Mouse (Mus musculus): ENCODE measurements around the gene Dact3. TPM values are rescaled to one million over a fixed set of nuclear protein-coding genes. Genes with fewer than 3 reads are reported as not detected.

Dact3 gene
- polyA plus RNA-seq, 1 experiment from 2014 or later: 9.5 TPM

GRCm38 (mm10) chr7:16892352-16892730 is 17.2 kb downstream of the Dact3 start:
- H3K9me3 ChIP-seq (ENCODE audit: control insufficient read depth, low read length): no peaks in the 10 kb centered on the region
- H3K27ac ChIP-seq (ENCODE audit: low read depth, low read length): no peak overlapping the region
- no peaks in the 10 kb centered on the region for H3K36me3 ChIP-seq (ENCODE audit: control insufficient read depth, insufficient read depth, low read length)
- H3K9ac ChIP-seq (ENCODE audit: low read length): no peak overlapping the region
- H3K4me1 ChIP-seq (ENCODE audit: control insufficient read depth, insufficient read depth, low read length): peaks cover 30% of the 10 kb centered on the region
- ATAC-seq (ENCODE audit: insufficient read depth, low FRiP score, low TSS enrichment) (no peak), DNase-seq (ENCODE audit: low spot score) (no peak)
- peaks cover 21% of the 10 kb centered on the region for H3K27me3 ChIP-seq (ENCODE audit: control insufficient read depth, insufficient read depth, low read length)
- H3K4me3 ChIP-seq (ENCODE audit: low read depth, low read length): 0 out of 2 replicates have a peak overlapping the region, but pooled peaks have one; percentile 4
- WGBS: 44% methylated on average over 9 of the region's 9 CpGs
- H3K4me2 ChIP-seq (ENCODE audit: low read depth): peak overlapping the region; percentile 42

GRCm38 (mm10) chr7:16893612-16894011 is 18.5 kb downstream of the Dact3 start:
- H3K9me3 ChIP-seq (ENCODE audit: control insufficient read depth, low read length): no peaks in the 10 kb centered on the region
- no peaks in the 10 kb centered on the region for H3K36me3 ChIP-seq (ENCODE audit: control insufficient read depth, insufficient read depth, low read length)
- H3K4me2 ChIP-seq (ENCODE audit: low read depth): no peak overlapping the region; the same call in 1 of the 2 replicates
- DNase-seq (ENCODE audit: low spot score): no peak
- no peak overlapping the region for H3K9ac ChIP-seq (ENCODE audit: low read length)
- no peak for ATAC-seq (ENCODE audit: insufficient read depth, low FRiP score, low TSS enrichment)
- no peak overlapping the region for H3K4me3 ChIP-seq (ENCODE audit: low read depth, low read length)
- H3K4me1 ChIP-seq (ENCODE audit: control insufficient read depth, insufficient read depth, low read length): peaks cover 30% of the 10 kb centered on the region
- H3K27ac ChIP-seq (ENCODE audit: low read depth, low read length): no peak overlapping the region
- 7% methylated on average over 5 of the region's 6 CpGs for WGBS
- peaks cover 21% of the 10 kb centered on the region for H3K27me3 ChIP-seq (ENCODE audit: control insufficient read depth, insufficient read depth, low read length)

- 2% methylated on average over 4 of the region's 4 CpGs for WGBS
- Histone ChIP-seq H3K36me3 (ENCODE audit: control insufficient read depth, insufficient read depth, low read length) (no peaks in the 10 kb centered on the region), H3K9ac (ENCODE audit: low read length) (no peak overlapping the region), H3K9me3 (ENCODE audit: control insufficient read depth, low read length) (no peaks in the 10 kb centered on the region), H3K4me1 (ENCODE audit: control insufficient read depth, insufficient read depth, low read length) (peaks cover 30% of the 10 kb centered on the region), H3K27me3 (ENCODE audit: control insufficient read depth, insufficient read depth, low read length) (peaks cover 21% of the 10 kb centered on the region), H3K4me2 (ENCODE audit: low read depth) (no peak overlapping the region), H3K27ac (ENCODE audit: low read depth, low read length) (no peak overlapping the region), H3K4me3 (ENCODE audit: low read depth, low read length) (no peak overlapping the region)
- no peak for ATAC-seq (ENCODE audit: insufficient read depth, low FRiP score, low TSS enrichment)
- no peak for DNase-seq (ENCODE audit: low spot score)
Observed at GRCm38 (mm10) chr7:16894279-16894678, 19.2 kb downstream of the Dact3 start.

- Histone ChIP-seq H3K27me3 (ENCODE audit: control insufficient read depth, insufficient read depth, low read length) (peaks cover 21% of the 10 kb centered on the region), H3K9me3 (ENCODE audit: control insufficient read depth, low read length) (no peaks in the 10 kb centered on the region), H3K4me2 (ENCODE audit: low read depth) (peak overlapping the region; percentile 49), H3K4me1 (ENCODE audit: control insufficient read depth, insufficient read depth, low read length) (peaks cover 30% of the 10 kb centered on the region), H3K4me3 (ENCODE audit: low read depth, low read length) (peak overlapping the region; percentile 20; the same call in 1 of the 2 replicates), H3K36me3 (ENCODE audit: control insufficient read depth, insufficient read depth, low read length) (no peaks in the 10 kb centered on the region), H3K27ac (ENCODE audit: low read depth, low read length) (no peak overlapping the region), H3K9ac (ENCODE audit: low read length) (0 out of 2 replicates have a peak overlapping the region, but pooled peaks have one; percentile 26)
- ATAC-seq (ENCODE audit: insufficient read depth, low FRiP score, low TSS enrichment) (peak; percentile 58), DNase-seq (ENCODE audit: low spot score) (peak; percentile 86)
- WGBS: under 1% methylated on average over 24 of the region's 24 CpGs
Observed at GRCm38 (mm10) chr7:16895000-16895399, 19.9 kb downstream of the Dact3 start.

- Histone ChIP-seq H3K4me2 (ENCODE audit: low read depth) (peak overlapping the region; percentile 49), H3K4me1 (ENCODE audit: control insufficient read depth, insufficient read depth, low read length) (peaks cover 29% of the 10 kb centered on the region), H3K9ac (ENCODE audit: low read length) (0 out of 2 replicates have a peak overlapping the region, but pooled peaks have one; percentile 26), H3K4me3 (ENCODE audit: low read depth, low read length) (peak overlapping the region; percentile 20; the same call in 1 of the 2 replicates), H3K9me3 (ENCODE audit: control insufficient read depth, low read length) (no peaks in the 10 kb centered on the region), H3K36me3 (ENCODE audit: control insufficient read depth, insufficient read depth, low read length) (no peaks in the 10 kb centered on the region), H3K27me3 (ENCODE audit: control insufficient read depth, insufficient read depth, low read length) (peaks cover 21% of the 10 kb centered on the region), H3K27ac (ENCODE audit: low read depth, low read length) (no peak overlapping the region)
- DNase-seq (ENCODE audit: low spot score): no peak
- ATAC-seq (ENCODE audit: insufficient read depth, low FRiP score, low TSS enrichment): no peak
- WGBS: 26% methylated on average over 10 of the region's 10 CpGs
Observed at GRCm38 (mm10) chr7:16895511-16895910, 20.4 kb downstream of the Dact3 start.

GRCm38 (mm10) chr7:16900526-16900925 is 25.4 kb downstream of the Dact3 start:
- WGBS: 17% methylated on average over 5 of the region's 5 CpGs
- H3K4me2 ChIP-seq (ENCODE audit: low read depth): no peak overlapping the region
- peaks cover under 1% of the 10 kb centered on the region; the same call in 1 of the 2 replicates for H3K4me1 ChIP-seq (ENCODE audit: control insufficient read depth, insufficient read depth, low read length)
- H3K9ac ChIP-seq (ENCODE audit: low read length): no peak overlapping the region
- ATAC-seq (ENCODE audit: insufficient read depth, low FRiP score, low TSS enrichment) (no peak), DNase-seq (ENCODE audit: low spot score) (no peak)
- no peak overlapping the region for H3K4me3 ChIP-seq (ENCODE audit: low read depth, low read length)
- H3K27me3 ChIP-seq (ENCODE audit: control insufficient read depth, insufficient read depth, low read length): no peaks in the 10 kb centered on the region
- no peak overlapping the region for H3K27ac ChIP-seq (ENCODE audit: low read depth, low read length)
- H3K36me3 ChIP-seq (ENCODE audit: control insufficient read depth, insufficient read depth, low read length): no peaks in the 10 kb centered on the region
- H3K9me3 ChIP-seq (ENCODE audit: control insufficient read depth, low read length): no peaks in the 10 kb centered on the region

GRCm38 (mm10) chr7:16903439-16903955 is 28.4 kb downstream of the Dact3 start:
- Histone ChIP-seq H3K9me3 (ENCODE audit: control insufficient read depth, low read length) (no peaks in the 10 kb centered on the region), H3K4me1 (ENCODE audit: control insufficient read depth, insufficient read depth, low read length) (no peaks in the 10 kb centered on the region), H3K4me2 (ENCODE audit: low read depth) (no peak overlapping the region), H3K36me3 (ENCODE audit: control insufficient read depth, insufficient read depth, low read length) (no peaks in the 10 kb centered on the region), H3K27me3 (ENCODE audit: control insufficient read depth, insufficient read depth, low read length) (no peaks in the 10 kb centered on the region), H3K4me3 (ENCODE audit: low read depth, low read length) (no peak overlapping the region), H3K27ac (ENCODE audit: low read depth, low read length) (no peak overlapping the region), H3K9ac (ENCODE audit: low read length) (no peak overlapping the region)
- WGBS: 67% methylated on average over 2 of the region's 2 CpGs
- no peak for DNase-seq (ENCODE audit: low spot score)
- no peak for ATAC-seq (ENCODE audit: insufficient read depth, low FRiP score, low TSS enrichment)

GRCm38 (mm10) chr7:16904120-16904675 is 29.1 kb downstream of the Dact3 start:
- Histone ChIP-seq H3K4me1 (ENCODE audit: control insufficient read depth, insufficient read depth, low read length) (no peaks in the 10 kb centered on the region), H3K9me3 (ENCODE audit: control insufficient read depth, low read length) (no peaks in the 10 kb centered on the region), H3K4me3 (ENCODE audit: low read depth, low read length) (no peak overlapping the region), H3K4me2 (ENCODE audit: low read depth) (no peak overlapping the region), H3K27me3 (ENCODE audit: control insufficient read depth, insufficient read depth, low read length) (no peaks in the 10 kb centered on the region), H3K9ac (ENCODE audit: low read length) (no peak overlapping the region), H3K36me3 (ENCODE audit: control insufficient read depth, insufficient read depth, low read length) (no peaks in the 10 kb centered on the region), H3K27ac (ENCODE audit: low read depth, low read length) (no peak overlapping the region)
- ATAC-seq (ENCODE audit: insufficient read depth, low FRiP score, low TSS enrichment) (no peak), DNase-seq (ENCODE audit: low spot score) (no peak)
- 66% methylated on average over 8 of the region's 10 CpGs for WGBS

- H3K9me3 ChIP-seq (ENCODE audit: control insufficient read depth, low read length): no peaks in the 10 kb centered on the region
- DNase-seq (ENCODE audit: low spot score): no peak
- H3K36me3 ChIP-seq (ENCODE audit: control insufficient read depth, insufficient read depth, low read length): no peaks in the 10 kb centered on the region
- H3K9ac ChIP-seq (ENCODE audit: low read length): no peak overlapping the region
- H3K4me3 ChIP-seq (ENCODE audit: low read depth, low read length): no peak overlapping the region
- no peak for ATAC-seq (ENCODE audit: insufficient read depth, low FRiP score, low TSS enrichment)
- no peak overlapping the region for H3K4me2 ChIP-seq (ENCODE audit: low read depth)
- WGBS: 39% methylated on average over 9 of the region's 9 CpGs
- H3K27me3 ChIP-seq (ENCODE audit: control insufficient read depth, insufficient read depth, low read length): no peaks in the 10 kb centered on the region
- H3K27ac ChIP-seq (ENCODE audit: low read depth, low read length): no peak overlapping the region
- no peaks in the 10 kb centered on the region for H3K4me1 ChIP-seq (ENCODE audit: control insufficient read depth, insufficient read depth, low read length)
Observed at GRCm38 (mm10) chr7:16905491-16906021, 30.4 kb downstream of the Dact3 start.

Data from neural tube, embryonic 11.5 days (tissue).